8 mouse cellular contexts compared by ENCODE assay signal in the genomic region with DNA sequence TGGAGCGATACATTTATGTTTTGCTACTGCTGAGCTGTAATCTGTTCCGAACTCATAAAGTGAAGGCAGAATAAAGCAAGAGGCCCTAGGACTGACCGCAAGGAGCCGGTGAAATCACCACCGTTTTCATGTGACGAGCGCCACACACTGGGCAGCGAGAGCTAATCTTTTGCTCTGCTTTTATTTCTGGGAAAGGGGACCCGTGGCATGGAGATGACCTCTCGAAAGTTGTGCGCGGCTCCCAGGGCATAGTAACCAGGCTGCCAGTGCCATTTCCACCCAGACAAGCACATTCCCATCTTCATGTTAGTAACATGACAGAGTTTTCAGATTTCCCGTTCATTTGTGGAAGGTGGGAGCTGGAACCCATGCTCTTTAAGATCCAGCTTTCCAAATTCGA. TPM values are rescaled to one million over a fixed set of nuclear protein-coding genes. Genes with fewer than 3 reads are reported as not detected.
DNase-seq lines count a peak whose midpoint lies in the region; ATAC-seq and TF ChIP-seq lines count a peak whose summit lies in the region.

No protein-coding gene starts in this region.

- no peaks in the 10 kb centered on the region for H3K27me3 ChIP-seq in heart, embryonic 16.5 days (ENCODE audit: control insufficient read depth, insufficient read depth, low read length)

- peak; percentile 50 for DNase-seq in MEL-GATA-1-ER (ENCODE audit: extremely low read depth, low read depth)
- DNase-seq in fibroblast of lung, adult 2 months (ENCODE audit: low read depth): peak; percentile 35
- DNase-seq in kidney, postnatal 14 days: peak; percentile 69
- peak; percentile 87 for DNase-seq in lung, postnatal 10 days
- DNase-seq in yolk sac, embryonic 10.5 days (ENCODE audit: low spot score): peak; percentile 50

- peaks cover 5% of the 10 kb centered on the region for H3K4me1 ChIP-seq in brown adipose tissue, adult 24 weeks (ENCODE audit: control insufficient read depth, insufficient read depth, insufficient read length, low read length)
- peaks cover 22% of the 10 kb centered on the region for H3K4me1 ChIP-seq in heart, embryonic 16.5 days (ENCODE audit: control insufficient read depth, insufficient read depth, low read length)
- H3K4me1 ChIP-seq in olfactory bulb, adult 2 months (ENCODE audit: control insufficient read depth, insufficient read depth, low read length): peaks cover 2% of the 10 kb centered on the region; the same call in 1 of the 2 replicates

- no peak for TF ChIP-seq POLR2A in olfactory bulb, adult 2 months (IDR thresholded peaks at IDR 0.05; ENCODE audit: insufficient read depth, low read depth, low read length)

- no peak overlapping the region for H3K27ac ChIP-seq in brown adipose tissue, adult 24 weeks (replicated peaks; ENCODE audit: low read depth, low read length)
- peak overlapping the region; percentile 15 for H3K27ac ChIP-seq in heart, embryonic 16.5 days (ENCODE audit: low read length)
- no peak overlapping the region; the same call in 1 of the 2 replicates for H3K27ac ChIP-seq in olfactory bulb, adult 2 months (ENCODE audit: insufficient read depth, low read depth, low read length)

- H3K4me3 ChIP-seq in brown adipose tissue, adult 24 weeks (ENCODE audit: insufficient read depth, low read depth, low read length): peak overlapping the region; percentile 39
- peak overlapping the region; percentile 35 for H3K4me3 ChIP-seq in heart, embryonic 16.5 days (ENCODE audit: low read length)
- peak overlapping the region; percentile 17; the same call in 1 of the 2 replicates for H3K4me3 ChIP-seq in olfactory bulb, adult 2 months (ENCODE audit: insufficient read depth, low read depth, low read length)

- no peaks in the 10 kb centered on the region for H3K36me3 ChIP-seq in heart, embryonic 16.5 days (ENCODE audit: control insufficient read depth, insufficient read depth)

- WGBS in heart, embryonic 16.5 days: 8% methylated on average over 14 of the region's 14 CpGs
- WGBS in olfactory bulb, adult 2 months: 7% methylated on average over 14 of the region's 14 CpGs

- peak overlapping the region; percentile 44 for H3K9ac ChIP-seq in heart, embryonic 16.5 days (ENCODE audit: low read length)

- H3K4me2 ChIP-seq in heart, embryonic 16.5 days (ENCODE audit: low read depth, low read length): peak overlapping the region; percentile 57

- no peaks in the 10 kb centered on the region for H3K9me3 ChIP-seq in heart, embryonic 16.5 days (replicated peaks; ENCODE audit: control insufficient read depth, low read length)

- TF ChIP-seq CTCF in olfactory bulb, adult 2 months (IDR thresholded peaks at IDR 0.05; ENCODE audit: insufficient read depth, low read depth, low read length): peak; percentile 40; the same call in 1 of the 2 replicates

- ATAC-seq in heart, embryonic 16.5 days (replicated peaks; ENCODE audit: extremely low read depth, insufficient read depth, low FRiP score): peak; percentile 47; the same call in 1 of the 2 replicates

RNA-seq across cellular contexts. Expression of gene Ttc30a2, which starts 13.5 kb away (rescaled TPM):
- not detected in 2 replicates for polyA plus RNA-seq in brown adipose tissue, adult 24 weeks (2012; ENCODE audit: insufficient read depth, insufficient read length, missing spikeins)
- polyA plus RNA-seq in heart, embryonic 16.5 days (2015; fragmentation: Nextera tagmentation; extraction: Ambion mirVana): 1.4 and 1.6 TPM in 2 replicates
- not detected in 2 replicates for polyA plus RNA-seq in olfactory bulb, adult 2 months (2012; ENCODE audit: insufficient read depth, insufficient read length, low replicate concordance, missing spikeins)

RNA-seq across cellular contexts. Expression of gene Ttc30a1, which starts 17.3 kb away (rescaled TPM):
- 1.5 TPM in 1 of 2 replicates, not detected in the other for polyA plus RNA-seq in brown adipose tissue, adult 24 weeks (2012; ENCODE audit: insufficient read depth, insufficient read length, missing spikeins)
- 5.7 and 6.2 TPM in 2 replicates for polyA plus RNA-seq in heart, embryonic 16.5 days (2015; fragmentation: Nextera tagmentation; extraction: Ambion mirVana)
- not detected in 2 replicates for polyA plus RNA-seq in olfactory bulb, adult 2 months (2012; ENCODE audit: insufficient read depth, insufficient read length, low replicate concordance, missing spikeins)

RNA-seq across cellular contexts. Expression of gene Ttc30b, which starts 26.1 kb away (rescaled TPM):
- 11.9 and 20.1 TPM in 2 replicates for polyA plus RNA-seq in brown adipose tissue, adult 24 weeks (2012; ENCODE audit: insufficient read depth, insufficient read length, missing spikeins)
- 12.3 and 13.5 TPM in 2 replicates for polyA plus RNA-seq in heart, embryonic 16.5 days (2015; fragmentation: Nextera tagmentation; extraction: Ambion mirVana)
- polyA plus RNA-seq in olfactory bulb, adult 2 months (2012; ENCODE audit: insufficient read depth, insufficient read length, low replicate concordance, missing spikeins): not detected in 2 replicates

Comparison
In these comparisons a context has a peak if more than half of its experiments do, and no peak if none do; other contexts are left out.
1. DNase-seq: peak in every context shown above with its lines; median percentile 87 in lung, postnatal 10 days; 69 in kidney, postnatal 14 days; 50 in MEL-GATA-1-ER; 50 in yolk sac, embryonic 10.5 days; 35 in fibroblast of lung, adult 2 months.
2. RNA of gene Ttc30b, which starts 26.1 kb away (polyA plus RNA-seq): 11.9 to 20.1 TPM in brown adipose tissue, adult 24 weeks and 12.3 to 13.5 TPM in heart, embryonic 16.5 days; not detected in olfactory bulb, adult 2 months; every median in the first group is over 10 times any median in the second.
3. Peak in every context shown above with its lines, with median percentiles within 50 percentile points of each other: H3K4me3 ChIP-seq.